Mouse (Mus musculus): ENCODE data around the gene Sec16b. TPM values are rescaled to one million over a fixed set of nuclear protein-coding genes. Genes with fewer than 3 reads are reported as not detected.

Gene Sec16b
- polyA plus RNA-seq, 1 experiment from 2014 or later, result 14.9 TPM

DNA sequence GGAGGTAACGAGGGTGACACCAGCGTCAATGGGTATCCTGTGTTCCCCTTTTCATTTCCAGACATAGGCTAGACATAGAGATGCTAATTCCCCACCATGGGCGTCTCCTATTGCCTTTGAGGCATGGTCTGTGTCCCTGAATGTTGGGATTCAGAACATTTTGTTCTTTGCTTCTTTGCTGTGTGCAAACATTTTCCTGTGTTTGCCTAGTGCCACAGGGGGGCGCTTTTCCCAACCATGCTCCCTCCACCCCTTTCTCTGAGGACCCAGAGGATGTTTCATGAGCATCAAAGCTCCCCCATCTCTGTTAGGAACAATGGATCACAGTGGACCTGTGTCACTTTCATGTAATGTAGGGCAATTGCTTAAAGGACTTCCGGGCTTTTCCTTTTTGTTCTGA, 51.6 kb downstream of the Sec16b start:
- H3K27ac ChIP-seq (ENCODE audit: low read depth), result no peak overlapping the region
- ATAC-seq (no peak), DNase-seq (no peak)
- TF ChIP-seq EP300 (IDR thresholded peaks at IDR 0.05; ENCODE audit: low read depth) (no peak), CTCF (IDR thresholded peaks at IDR 0.05; ENCODE audit: low read depth) (peak; percentile 23; the same call in 1 of the 2 replicates)
- H3K9ac ChIP-seq (replicated peaks), result no peak overlapping the region
- no peak overlapping the region for H3K4me3 ChIP-seq (ENCODE audit: low read depth, low read length)
- no peak overlapping the region for H3K4me2 ChIP-seq (ENCODE audit: low read depth, low read length)
- no peaks in the 10 kb centered on the region for H3K27me3 ChIP-seq (ENCODE audit: insufficient read depth, low read length)
- H3K9me3 ChIP-seq (ENCODE audit: low read length), result no peaks in the 10 kb centered on the region
- WGBS (ENCODE audit: insufficient replicate concordance), result 50% methylated on average over 5 of the region's 5 CpGs
- peaks cover 12% of the 10 kb centered on the region; the same call in 1 of the 2 replicates for H3K36me3 ChIP-seq (replicated peaks; ENCODE audit: insufficient read depth, low read length)
- no peaks in the 10 kb centered on the region; the same call in 1 of the 2 replicates for H3K4me1 ChIP-seq (ENCODE audit: insufficient read depth)

DNA sequence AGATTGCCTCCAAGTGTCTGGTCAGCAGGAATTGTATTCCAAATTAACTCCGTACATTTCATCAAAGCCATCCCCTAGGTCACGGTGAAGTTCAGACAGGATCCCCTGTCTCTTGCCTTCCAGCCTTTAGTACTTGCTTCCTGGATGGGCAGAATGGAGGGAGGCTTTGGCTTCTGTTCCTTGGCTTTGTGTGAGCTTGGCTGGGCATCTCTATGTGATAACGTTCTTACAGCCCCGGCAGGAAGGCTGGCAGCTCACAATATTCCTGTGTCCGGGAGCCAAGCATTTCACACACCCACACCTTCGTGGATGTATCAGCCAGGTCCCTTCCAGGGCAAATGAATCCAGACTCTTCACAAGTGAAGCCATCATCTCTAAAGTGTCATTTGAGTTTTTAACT, 53.5 kb downstream of the Sec16b start:
- Histone ChIP-seq H3K27ac (ENCODE audit: low read depth) (no peak overlapping the region), H3K9me3 (ENCODE audit: low read length) (no peaks in the 10 kb centered on the region), H3K36me3 (replicated peaks; ENCODE audit: insufficient read depth, low read length) (peaks cover 9% of the 10 kb centered on the region; the same call in 1 of the 2 replicates), H3K4me3 (ENCODE audit: low read depth, low read length) (no peak overlapping the region), H3K27me3 (ENCODE audit: insufficient read depth, low read length) (no peaks in the 10 kb centered on the region), H3K9ac (replicated peaks) (no peak overlapping the region), H3K4me2 (ENCODE audit: low read depth, low read length) (no peak overlapping the region), H3K4me1 (ENCODE audit: insufficient read depth) (no peaks in the 10 kb centered on the region; the same call in 1 of the 2 replicates)
- TF ChIP-seq EP300 (IDR thresholded peaks at IDR 0.05; ENCODE audit: low read depth) (no peak), CTCF (IDR thresholded peaks at IDR 0.05; ENCODE audit: low read depth) (no peak)
- DNase-seq (no peak), ATAC-seq (no peak)
- WGBS (ENCODE audit: insufficient replicate concordance), result 72% methylated on average over 6 of the region's 6 CpGs

DNA sequence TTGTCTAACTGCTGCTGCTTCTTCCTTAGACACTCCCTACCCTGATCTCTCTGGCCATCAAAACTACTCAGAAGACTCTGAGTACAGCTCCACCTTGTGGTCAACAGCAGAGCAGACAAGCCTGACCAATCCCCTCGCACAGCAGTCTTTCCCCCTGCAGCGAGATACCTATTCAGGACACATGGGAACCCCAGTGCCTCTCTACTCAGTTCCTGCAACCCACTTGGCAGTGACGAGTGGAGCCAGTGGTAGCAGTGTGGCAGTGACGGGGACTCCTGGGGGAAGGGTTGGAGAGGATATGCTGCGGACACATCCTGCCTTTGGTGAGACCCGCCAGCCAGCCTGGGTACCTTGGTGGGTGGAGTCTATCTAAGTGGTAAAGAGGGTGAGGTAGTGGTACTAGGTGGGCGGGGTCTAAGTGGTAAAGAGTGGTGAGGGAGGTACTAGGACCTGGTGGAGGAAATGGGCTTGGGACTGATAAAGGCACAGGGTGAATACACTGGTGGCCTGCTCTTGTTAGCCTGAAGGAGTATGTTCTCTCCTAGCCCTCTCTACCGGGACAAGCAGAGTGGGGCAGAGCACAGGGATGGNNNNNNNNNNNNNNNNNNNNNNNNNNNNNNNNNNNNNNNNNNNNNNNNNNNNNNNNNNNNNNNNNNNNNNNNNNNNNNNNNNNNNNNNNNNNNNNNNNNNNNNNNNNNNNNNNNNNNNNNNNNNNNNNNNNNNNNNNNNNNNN, 54.3 kb downstream of the Sec16b start:
- no peak for TF ChIP-seq EP300 (IDR thresholded peaks at IDR 0.05; ENCODE audit: low read depth)
- TF ChIP-seq CTCF (IDR thresholded peaks at IDR 0.05; ENCODE audit: low read depth), result peak; percentile 70
- no peaks in the 10 kb centered on the region; the same call in 1 of the 2 replicates for H3K4me1 ChIP-seq (ENCODE audit: insufficient read depth)
- H3K9ac ChIP-seq (replicated peaks), result no peak overlapping the region
- 20% methylated on average over 8 of the region's 8 CpGs for WGBS (ENCODE audit: insufficient replicate concordance)
- H3K36me3 ChIP-seq (replicated peaks; ENCODE audit: insufficient read depth, low read length), result peaks cover 7% of the 10 kb centered on the region
- DNase-seq (no peak), ATAC-seq (peak; percentile 57)
- no peak overlapping the region for H3K4me3 ChIP-seq (ENCODE audit: low read depth, low read length)
- H3K27ac ChIP-seq (ENCODE audit: low read depth), result no peak overlapping the region
- no peaks in the 10 kb centered on the region for H3K27me3 ChIP-seq (ENCODE audit: insufficient read depth, low read length)
- no peak overlapping the region for H3K4me2 ChIP-seq (ENCODE audit: low read depth, low read length)
- no peaks in the 10 kb centered on the region for H3K9me3 ChIP-seq (ENCODE audit: low read length)

DNA sequence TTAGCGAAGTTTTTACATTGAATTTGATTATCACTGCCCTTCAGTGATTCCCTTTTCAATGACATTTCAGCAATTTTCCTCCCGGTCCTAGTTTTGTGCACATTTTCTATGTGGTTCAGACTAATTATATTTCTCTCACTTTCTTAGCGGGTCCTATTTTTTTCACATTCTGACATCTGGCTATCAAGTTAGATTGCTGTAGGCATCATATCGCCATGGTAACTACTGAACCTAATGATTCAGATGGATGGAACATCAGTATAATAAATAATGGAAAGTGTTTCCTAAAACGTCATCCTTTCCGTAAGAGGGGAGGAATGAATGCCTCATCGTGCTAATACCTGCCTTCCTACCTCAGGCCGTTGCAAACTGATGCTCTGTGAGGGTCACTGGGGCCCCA, 61.3 kb downstream of the Sec16b start:
- Histone ChIP-seq H3K36me3 (replicated peaks; ENCODE audit: insufficient read depth, low read length) (no peaks in the 10 kb centered on the region; the same call in none of the 2 replicates), H3K4me2 (ENCODE audit: low read depth, low read length) (no peak overlapping the region), H3K4me1 (ENCODE audit: insufficient read depth) (no peaks in the 10 kb centered on the region), H3K4me3 (ENCODE audit: low read depth, low read length) (no peak overlapping the region), H3K9me3 (ENCODE audit: low read length) (no peaks in the 10 kb centered on the region), H3K27ac (ENCODE audit: low read depth) (no peak overlapping the region), H3K9ac (replicated peaks) (no peak overlapping the region), H3K27me3 (ENCODE audit: insufficient read depth, low read length) (no peaks in the 10 kb centered on the region)
- TF ChIP-seq CTCF (IDR thresholded peaks at IDR 0.05; ENCODE audit: low read depth), result no peak
- TF ChIP-seq EP300 (IDR thresholded peaks at IDR 0.05; ENCODE audit: low read depth), result no peak
- ATAC-seq (no peak), DNase-seq (no peak)
- WGBS (ENCODE audit: insufficient replicate concordance), result 77% methylated on average over 8 of the region's 8 CpGs

DNA sequence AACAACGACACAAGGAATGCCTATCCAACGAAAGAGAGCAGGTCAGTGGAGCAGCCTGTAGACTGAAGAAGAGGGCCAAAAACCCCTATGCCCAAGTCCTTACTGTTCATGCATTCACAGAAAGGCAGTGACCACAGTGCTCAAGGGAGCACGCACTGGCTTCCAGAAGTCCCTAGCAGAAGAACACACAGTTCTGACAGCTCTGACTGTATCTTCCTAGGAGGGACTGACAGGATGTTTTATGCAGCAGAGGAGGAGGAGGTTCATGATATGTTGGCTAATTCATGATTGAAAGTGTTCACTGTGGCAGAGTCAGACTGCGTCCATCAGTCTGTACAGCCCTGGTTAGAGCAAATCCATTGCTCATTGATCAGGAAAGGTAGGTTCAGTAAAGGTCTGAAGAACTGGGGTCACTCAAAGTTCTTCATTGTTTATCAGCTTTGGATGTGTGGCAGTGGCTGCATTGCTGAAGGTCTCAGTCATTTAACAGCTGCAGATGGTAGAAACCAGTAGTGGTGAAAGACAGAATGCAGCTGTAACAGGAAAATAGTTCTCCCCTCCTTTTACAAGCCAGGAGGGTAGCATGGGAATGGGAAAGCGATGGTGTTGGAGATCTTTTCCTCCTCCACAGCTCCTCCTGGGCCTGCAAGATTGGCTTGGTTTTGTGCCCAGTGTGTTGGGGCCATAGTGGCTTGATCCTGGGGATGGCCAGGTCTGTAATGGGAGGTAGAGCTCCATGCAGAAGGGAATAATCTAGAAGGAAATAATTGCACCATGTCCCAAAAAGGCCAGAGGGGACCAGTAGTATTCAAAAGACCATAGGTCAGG, 62.9 kb downstream of the Sec16b start:
- no peak for TF ChIP-seq CTCF (IDR thresholded peaks at IDR 0.05; ENCODE audit: low read depth)
- no peak for TF ChIP-seq EP300 (IDR thresholded peaks at IDR 0.05; ENCODE audit: low read depth)
- ATAC-seq, result peak; percentile 12; the same call in 1 of the 2 replicates
- Histone ChIP-seq H3K9me3 (ENCODE audit: low read length) (no peaks in the 10 kb centered on the region), H3K4me3 (ENCODE audit: low read depth, low read length) (no peak overlapping the region), H3K27me3 (ENCODE audit: insufficient read depth, low read length) (no peaks in the 10 kb centered on the region), H3K4me1 (ENCODE audit: insufficient read depth) (no peaks in the 10 kb centered on the region), H3K27ac (ENCODE audit: low read depth) (no peak overlapping the region), H3K4me2 (ENCODE audit: low read depth, low read length) (no peak overlapping the region), H3K9ac (replicated peaks) (no peak overlapping the region), H3K36me3 (replicated peaks; ENCODE audit: insufficient read depth, low read length) (no peaks in the 10 kb centered on the region; the same call in none of the 2 replicates)
- WGBS (ENCODE audit: insufficient replicate concordance), result 77% methylated on average over 5 of the region's 5 CpGs
- no peak for DNase-seq

DNA sequence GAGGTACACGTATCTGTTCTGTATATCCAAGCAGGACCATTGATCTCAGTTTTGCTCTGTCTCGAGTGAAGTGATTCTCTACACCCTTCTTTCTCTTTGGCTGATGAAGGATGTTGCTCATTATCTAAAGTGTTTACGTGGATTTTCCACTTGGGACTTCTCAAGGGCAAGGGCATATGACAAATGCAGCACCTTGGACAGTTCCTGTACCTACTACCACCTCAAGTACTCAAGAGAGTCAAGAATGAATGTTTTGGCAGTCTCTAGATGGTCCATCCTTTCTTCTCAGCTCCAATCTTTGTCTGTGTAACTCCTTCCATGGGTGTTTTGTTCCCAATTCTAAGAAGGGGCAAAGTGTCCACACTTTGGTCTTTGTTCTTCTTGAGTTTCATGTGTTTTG, 68.8 kb downstream of the Sec16b start:
- no peaks in the 10 kb centered on the region for H3K4me1 ChIP-seq (ENCODE audit: insufficient read depth)
- no peaks in the 10 kb centered on the region for H3K27me3 ChIP-seq (ENCODE audit: insufficient read depth, low read length)
- H3K4me3 ChIP-seq (ENCODE audit: low read depth, low read length), result no peak overlapping the region
- 69% methylated on average over 3 of the region's 3 CpGs for WGBS (ENCODE audit: insufficient replicate concordance)
- no peak overlapping the region for H3K27ac ChIP-seq (ENCODE audit: low read depth)
- ATAC-seq, result no peak
- no peak overlapping the region for H3K9ac ChIP-seq (replicated peaks)
- TF ChIP-seq CTCF (IDR thresholded peaks at IDR 0.05; ENCODE audit: low read depth) (no peak), EP300 (IDR thresholded peaks at IDR 0.05; ENCODE audit: low read depth) (no peak)
- H3K4me2 ChIP-seq (ENCODE audit: low read depth, low read length), result no peak overlapping the region
- H3K36me3 ChIP-seq (replicated peaks; ENCODE audit: insufficient read depth, low read length), result no peaks in the 10 kb centered on the region
- no peaks in the 10 kb centered on the region for H3K9me3 ChIP-seq (ENCODE audit: low read length)
- DNase-seq, result no peak
